Mouse (Mus musculus) small intestine, adult 2 months (tissue): Measurements from ENCODE around the gene Gm10644.

Experiments used
- CTCF ChIP-seq: fragments of 200-500 bp; IDR thresholded peaks from 2 replicates; pipeline ENCODE4 v1.5.1; 2012; ENCODE audit warnings: low read depth, mild to moderate bottlenecking, control low read depth, inconsistent platforms, low read length, moderate library complexity, mixed read lengths; ENCODE audit not compliant: insufficient replicate concordance, insufficient read length; ENCODE audit errors: extremely low read depth
- POLR2A ChIP-seq: fragments of 200-500 bp; IDR thresholded peaks from 2 replicates; pipeline ENCODE4 v1.6.1; 2012; ENCODE audit warnings: low read depth, mild to moderate bottlenecking, control low read depth, inconsistent platforms, low read length, moderate library complexity

DNA sequence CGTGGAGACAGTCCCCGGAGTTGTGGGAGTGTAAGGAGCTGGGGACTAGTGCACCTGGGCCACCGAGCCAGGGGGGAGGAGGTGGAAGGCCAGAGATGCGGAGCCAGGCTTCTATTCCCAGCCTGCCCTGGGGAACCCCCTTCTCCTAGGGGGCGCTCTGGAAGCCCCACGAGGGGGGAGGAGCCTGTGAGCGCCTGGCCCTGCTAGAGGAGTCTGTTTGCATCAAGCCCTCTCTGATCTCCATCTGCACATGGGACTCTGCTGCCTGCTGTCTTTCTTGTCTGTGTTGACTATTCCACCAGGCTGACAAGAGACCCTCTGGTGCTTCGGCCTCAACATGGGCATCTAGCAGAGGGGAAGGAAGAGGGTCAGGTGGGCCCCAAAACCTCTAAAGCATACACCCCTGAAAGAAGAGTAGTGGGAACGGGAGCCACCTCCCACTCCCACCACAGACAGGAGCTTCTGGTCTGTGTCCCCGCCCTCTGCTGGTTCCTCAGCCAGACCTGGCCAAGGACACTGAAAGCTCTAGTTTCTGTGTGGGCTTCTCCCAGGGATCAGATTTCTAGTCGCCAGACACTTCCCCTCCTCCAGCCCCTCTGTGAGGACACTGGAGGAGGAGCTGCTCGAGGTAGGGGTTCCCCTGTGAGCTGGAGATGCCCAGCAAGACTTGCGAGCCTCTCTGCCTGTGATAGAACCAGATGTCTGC lies 51.9 kb downstream of the Gm10644 start:
- no peak for TF ChIP-seq CTCF
- no peak for TF ChIP-seq POLR2A
